Mouse (Mus musculus): ENCODE measurements at regions not wholly inside any gene's neighbourhood (a gene's known extent, or its start where the extent isn't known, plus 50 kb on each side); places are given as distances from the start of the nearest gene placed in this dataset.
A peak's percentile ranks its signal among the peaks of the same experiment; 100 is the strongest.

- no peak for DNase-seq (ENCODE audit: inconsistent age in 2 of 2, low spot score in 1 of 2)
Observed at GRCm38 (mm10) chr4:55851430-55851829, 319.2 kb upstream of the Klf4 start.

- DNase-seq (ENCODE audit: inconsistent age in 2 of 2, low spot score in 1 of 2): no peak
Observed at GRCm38 (mm10) chr4:55851027-55851426, 318.8 kb upstream of the Klf4 start.

- peak in 1 of 2 experiments; percentile 15 for DNase-seq (ENCODE audit: inconsistent age in 2 of 2, low spot score in 1 of 2)
Observed at GRCm38 (mm10) chr4:55843727-55844401, 311.6 kb upstream of the Klf4 start.

- DNase-seq (ENCODE audit: inconsistent age in 2 of 2, low spot score in 1 of 2): no peak
Observed at GRCm38 (mm10) chr4:55838568-55838967, 306.3 kb upstream of the Klf4 start.

- peak; percentile 10 to 35 for DNase-seq (ENCODE audit: inconsistent age in 2 of 2, low spot score in 1 of 2)
Observed at GRCm38 (mm10) chr4:55824047-55824760, 291.9 kb upstream of the Klf4 start.

- DNase-seq (ENCODE audit: inconsistent age in 2 of 2, low spot score in 1 of 2): no peak
Observed at GRCm38 (mm10) chr4:55823583-55823982, 291.3 kb upstream of the Klf4 start.

- no peak for DNase-seq (ENCODE audit: inconsistent age in 2 of 2, low spot score in 1 of 2)
Observed at GRCm38 (mm10) chr4:55817035-55817818, 285.0 kb upstream of the Klf4 start.

- DNase-seq (ENCODE audit: inconsistent age in 2 of 2, low spot score in 1 of 2): peak in 1 of 2 experiments; percentile 43
Observed at GRCm38 (mm10) chr4:55815832-55816231, 283.6 kb upstream of the Klf4 start.

GRCm38 (mm10) chr4:55812846-55813245 lies 280.6 kb upstream of the Klf4 start:
- no peak for DNase-seq (ENCODE audit: inconsistent age in 2 of 2, low spot score in 1 of 2)

GRCm38 (mm10) chr4:55811656-55812055 lies 279.4 kb upstream of the Klf4 start:
- DNase-seq (ENCODE audit: inconsistent age in 2 of 2, low spot score in 1 of 2): no peak

- DNase-seq (ENCODE audit: inconsistent age in 2 of 2, low spot score in 1 of 2): no peak
Observed at GRCm38 (mm10) chr4:55808501-55808900, 276.2 kb upstream of the Klf4 start.

- no peak for DNase-seq (ENCODE audit: inconsistent age in 2 of 2, low spot score in 1 of 2)
Observed at GRCm38 (mm10) chr4:55806799-55807198, 274.5 kb upstream of the Klf4 start.

- no peak for DNase-seq (ENCODE audit: inconsistent age in 2 of 2, low spot score in 1 of 2)
Observed at GRCm38 (mm10) chr4:55805255-55806051, 273.2 kb upstream of the Klf4 start.

- no peak for DNase-seq (ENCODE audit: inconsistent age in 2 of 2, low spot score in 1 of 2)
Observed at GRCm38 (mm10) chr4:55802101-55802500, 269.8 kb upstream of the Klf4 start.

GRCm38 (mm10) chr4:55798099-55798498 lies 265.8 kb upstream of the Klf4 start:
- DNase-seq (ENCODE audit: inconsistent age in 2 of 2, low spot score in 1 of 2): no peak

GRCm38 (mm10) chr4:55781329-55781847 lies 249.1 kb upstream of the Klf4 start:
- no peak for DNase-seq (ENCODE audit: inconsistent age in 2 of 2, low spot score in 1 of 2)

GRCm38 (mm10) chr4:55779581-55779980 lies 247.3 kb upstream of the Klf4 start:
- no peak for DNase-seq (ENCODE audit: inconsistent age in 2 of 2, low spot score in 1 of 2)

- DNase-seq (ENCODE audit: inconsistent age in 2 of 2, low spot score in 1 of 2): peak; percentile 6 to 56
Observed at GRCm38 (mm10) chr4:55775858-55776257, 243.6 kb upstream of the Klf4 start.

GRCm38 (mm10) chr4:55774571-55774970 lies 242.3 kb upstream of the Klf4 start:
- DNase-seq (ENCODE audit: inconsistent age in 2 of 2, low spot score in 1 of 2): no peak

GRCm38 (mm10) chr4:55769656-55770055 lies 237.4 kb upstream of the Klf4 start:
- no peak for DNase-seq (ENCODE audit: inconsistent age in 2 of 2, low spot score in 1 of 2)

GRCm38 (mm10) chr4:55768325-55768724 lies 236.1 kb upstream of the Klf4 start:
- DNase-seq (ENCODE audit: inconsistent age in 2 of 2, low spot score in 1 of 2): no peak

All from adrenal gland, adult (tissue).